Mouse (Mus musculus) megakaryocyte, embryonic 14.5 days (primary cell): ENCODE data around the gene Dst. TPM values are rescaled to one million over a fixed set of nuclear protein-coding genes. Genes with fewer than 3 reads are reported as not detected.

Source experiments
- H3K27me3 ChIP-seq: replicated peaks from 2 replicates; pipeline ENCODE3; 2012; ENCODE audit warnings: inconsistent platforms
- H3K36me3 ChIP-seq: replicated peaks from 2 replicates; pipeline ENCODE3; 2012; ENCODE audit warnings: low read length, inconsistent platforms, mixed read lengths
- H3K4me1 ChIP-seq: 2 replicates; pipeline ENCODE4 v1.6.1; 2012; ENCODE audit warnings: inconsistent platforms
- H3K4me3 ChIP-seq: replicated peaks from 2 replicates; pipeline ENCODE3; 2012; ENCODE audit warnings: moderate library complexity, mild to moderate bottlenecking, inconsistent platforms
- H3K9me3 ChIP-seq: 2 replicates; pipeline ENCODE4 v1.6.1; 2012; ENCODE audit warnings: inconsistent platforms
- FLI1 ChIP-seq: IDR thresholded peaks from 2 replicates; pipeline ENCODE4 v1.6.1; 2012; ENCODE audit warnings: low read length, inconsistent platforms, mixed read lengths
- GATA1 ChIP-seq: IDR thresholded peaks from 3 replicates; pipeline ENCODE4 v1.6.1; 2012; ENCODE audit warnings: mixed read lengths, low read length, inconsistent platforms, borderline replicate concordance
- polyA plus RNA-seq: library from polyadenylated mRNA; stranded (reverse); fragments of >175 nt; gene quantifications from 2 replicates; pipeline ENCODE4 v1.2.3, GENCODE M21; 2012; ENCODE audit warnings: low replicate concordance; ENCODE audit not compliant: insufficient read depth

Dst gene
- polyA plus RNA-seq, 1 experiment, result 4.2 TPM

DNA sequence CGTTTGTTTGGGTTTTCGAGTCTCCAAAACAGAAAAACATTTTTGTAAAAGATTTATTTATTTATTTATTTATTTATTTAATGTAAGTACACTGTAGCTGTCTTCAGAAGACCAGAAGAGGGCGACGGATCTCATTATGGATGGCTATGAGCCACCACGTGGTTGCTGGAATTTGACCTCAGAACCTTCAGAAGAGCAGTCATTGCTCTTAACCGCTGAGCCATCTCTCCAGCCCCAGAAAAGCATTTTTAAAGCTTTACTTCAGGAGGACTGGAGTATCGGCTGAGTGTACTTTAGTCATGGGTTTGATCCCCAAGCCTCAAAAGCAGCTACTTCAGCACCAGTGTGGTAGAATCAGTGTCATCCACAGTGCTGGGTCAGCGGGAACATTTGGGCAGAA lies 266.9 kb downstream of the Dst start:
- TF ChIP-seq GATA1, result no peak
- TF ChIP-seq FLI1, result no peak
- H3K27me3 ChIP-seq, result no peaks in the 10 kb centered on the region
- H3K4me1 ChIP-seq, result no peaks in the 10 kb centered on the region
- peaks cover 22% of the 10 kb centered on the region for H3K9me3 ChIP-seq
- peaks cover 44% of the 10 kb centered on the region for H3K36me3 ChIP-seq
- H3K4me3 ChIP-seq, result no peak overlapping the region

DNA sequence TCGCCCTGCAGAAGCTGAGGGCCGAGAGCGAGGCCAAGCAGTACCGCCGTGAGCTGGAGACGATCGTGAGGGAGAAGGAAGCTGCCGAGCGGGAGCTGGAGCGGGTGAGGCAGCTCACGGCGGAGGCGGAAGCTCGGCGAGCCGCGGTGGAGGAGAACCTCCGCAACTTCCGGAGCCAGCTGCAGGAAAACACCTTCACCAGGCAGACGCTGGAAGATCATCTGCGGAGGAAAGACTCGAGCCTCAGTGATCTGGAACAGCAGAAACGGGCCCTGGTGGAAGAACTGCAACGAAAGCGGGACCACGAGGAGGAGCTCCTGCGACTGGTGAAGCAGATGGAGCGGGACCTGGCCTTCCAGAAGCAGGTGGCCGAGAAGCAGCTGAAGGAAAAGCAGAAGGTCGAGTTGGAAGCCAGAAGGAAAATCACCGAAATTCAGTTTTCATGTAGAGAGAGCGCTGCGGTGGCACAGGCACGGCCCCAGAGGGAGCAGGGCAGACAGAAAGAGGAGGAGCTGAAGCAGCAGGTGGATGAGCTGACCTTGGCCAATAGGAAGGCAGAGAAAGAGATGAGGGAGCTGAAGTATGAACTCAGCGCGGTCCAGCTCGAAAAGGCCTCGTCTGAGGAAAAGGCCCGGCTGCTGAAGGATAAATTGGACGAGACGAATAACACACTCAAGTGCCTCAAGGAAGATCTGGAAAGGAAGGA lies 270.1 kb downstream of the Dst start:
- Histone ChIP-seq H3K4me3 (no peak overlapping the region), H3K36me3 (peaks cover 21% of the 10 kb centered on the region), H3K9me3 (peaks cover 37% of the 10 kb centered on the region), H3K4me1 (no peaks in the 10 kb centered on the region), H3K27me3 (no peaks in the 10 kb centered on the region)
- TF ChIP-seq GATA1 (no peak), FLI1 (no peak)

DNA sequence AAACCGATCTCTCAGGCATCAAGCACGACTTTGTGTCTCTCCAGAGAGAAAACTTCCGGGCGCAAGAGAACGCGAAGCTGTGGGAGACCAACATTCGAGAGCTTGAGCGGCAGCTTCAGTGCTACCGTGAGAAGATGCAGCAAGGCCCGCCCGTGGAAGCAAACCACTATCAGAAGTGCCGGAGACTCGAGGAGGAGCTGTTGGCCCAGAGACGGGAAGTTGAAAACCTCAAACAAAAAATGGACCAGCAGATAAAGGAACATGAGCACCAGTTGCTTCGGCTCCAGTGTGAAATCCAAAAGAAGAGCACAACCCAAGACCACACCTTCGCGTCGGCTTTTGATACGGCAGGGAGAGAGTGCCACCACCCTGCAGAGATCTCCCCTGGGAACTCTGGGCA lies 271.7 kb downstream of the Dst start:
- Histone ChIP-seq H3K27me3 (no peaks in the 10 kb centered on the region), H3K4me1 (no peaks in the 10 kb centered on the region), H3K9me3 (peaks cover 37% of the 10 kb centered on the region), H3K36me3 (peaks cover 17% of the 10 kb centered on the region), H3K4me3 (no peak overlapping the region)
- TF ChIP-seq GATA1 (no peak), FLI1 (no peak)

GRCm38 (mm10) chr1:34182406-34183249 lies 274.6 kb downstream of the Dst start:
- Histone ChIP-seq H3K36me3 (peaks cover 12% of the 10 kb centered on the region), H3K27me3 (no peaks in the 10 kb centered on the region), H3K9me3 (peaks cover 37% of the 10 kb centered on the region), H3K4me1 (no peaks in the 10 kb centered on the region), H3K4me3 (no peak overlapping the region)
- no peak for TF ChIP-seq FLI1
- TF ChIP-seq GATA1, result no peak

DNA sequence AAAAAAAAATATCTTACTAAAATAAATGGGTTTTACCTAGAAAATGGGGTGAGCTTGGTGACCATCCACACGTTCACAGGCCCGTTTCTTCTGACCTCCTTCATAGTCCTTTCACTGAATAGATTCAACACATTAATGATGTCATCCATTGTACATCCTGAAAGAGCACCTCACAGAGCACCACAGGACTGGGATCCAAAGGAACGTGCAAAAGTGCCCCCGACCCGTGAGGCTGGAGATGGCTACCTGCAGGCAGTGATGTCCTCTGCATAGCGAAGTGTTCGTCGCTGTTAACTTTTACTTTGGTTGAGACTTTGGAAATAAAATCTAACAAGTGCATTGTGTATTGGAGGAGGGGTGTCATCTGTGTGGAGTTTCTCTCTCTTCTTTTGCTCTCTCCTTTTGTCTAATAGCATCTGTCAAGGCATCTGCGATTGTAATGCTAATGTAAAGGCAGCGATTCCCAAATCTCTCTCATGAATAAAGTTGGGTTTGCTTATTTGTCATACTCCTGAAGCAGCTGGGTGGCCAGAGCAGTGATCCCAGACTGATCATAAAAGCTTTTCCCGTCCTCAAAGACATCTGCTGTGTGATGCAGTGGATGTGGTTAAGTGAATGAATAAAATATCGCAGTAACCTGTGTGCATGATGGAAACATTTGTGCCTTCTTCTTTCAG lies 275.4 kb downstream of the Dst start:
- Histone ChIP-seq H3K9me3 (peaks cover 30% of the 10 kb centered on the region), H3K4me1 (no peaks in the 10 kb centered on the region), H3K4me3 (no peak overlapping the region), H3K27me3 (no peaks in the 10 kb centered on the region), H3K36me3 (peaks cover 5% of the 10 kb centered on the region)
- TF ChIP-seq FLI1 (no peak), GATA1 (no peak)

GRCm38 (mm10) chr1:34184266-34184665 lies 276.2 kb downstream of the Dst start:
- Histone ChIP-seq H3K9me3 (peaks cover 22% of the 10 kb centered on the region), H3K4me1 (no peaks in the 10 kb centered on the region), H3K4me3 (no peak overlapping the region), H3K27me3 (no peaks in the 10 kb centered on the region), H3K36me3 (peaks cover 2% of the 10 kb centered on the region)
- no peak for TF ChIP-seq GATA1
- TF ChIP-seq FLI1, result no peak

DNA sequence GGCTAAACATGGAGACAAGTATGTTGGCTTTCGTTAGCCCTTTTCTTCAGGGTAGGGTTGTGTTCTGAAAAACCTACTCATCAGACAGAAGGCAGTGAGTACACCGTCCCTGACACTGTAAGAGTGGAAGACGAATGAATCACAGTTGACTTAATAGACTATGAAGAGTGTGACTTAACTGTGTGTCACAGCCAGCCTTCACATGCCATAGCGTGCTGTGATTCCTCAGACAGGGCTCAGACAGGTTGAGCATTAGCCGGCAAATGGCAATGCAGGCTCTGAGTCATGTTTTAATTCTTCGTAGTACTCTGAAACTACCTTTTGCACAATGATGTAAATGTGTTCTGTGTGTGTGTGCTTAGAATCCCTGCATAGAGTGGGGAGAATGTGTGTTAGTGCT lies 278.0 kb downstream of the Dst start:
- no peak overlapping the region for H3K4me3 ChIP-seq
- TF ChIP-seq FLI1 (no peak), GATA1 (no peak)
- H3K27me3 ChIP-seq, result no peaks in the 10 kb centered on the region
- peaks cover 11% of the 10 kb centered on the region for H3K9me3 ChIP-seq
- no peaks in the 10 kb centered on the region for H3K36me3 ChIP-seq
- H3K4me1 ChIP-seq, result no peaks in the 10 kb centered on the region

- no peak overlapping the region for H3K4me3 ChIP-seq
- no peaks in the 10 kb centered on the region for H3K4me1 ChIP-seq
- TF ChIP-seq FLI1, result no peak
- no peak for TF ChIP-seq GATA1
- no peaks in the 10 kb centered on the region for H3K36me3 ChIP-seq
- no peaks in the 10 kb centered on the region; the same call in 1 of the 2 replicates for H3K9me3 ChIP-seq
- H3K27me3 ChIP-seq, result no peaks in the 10 kb centered on the region
These were observed 279.5 kb downstream of the Dst start for GRCm38 (mm10) chr1:34187501-34187900.

- TF ChIP-seq GATA1 (no peak), FLI1 (no peak)
These were observed 280.8 kb downstream of the Dst start for GRCm38 (mm10) chr1:34188721-34189236.

DNA sequence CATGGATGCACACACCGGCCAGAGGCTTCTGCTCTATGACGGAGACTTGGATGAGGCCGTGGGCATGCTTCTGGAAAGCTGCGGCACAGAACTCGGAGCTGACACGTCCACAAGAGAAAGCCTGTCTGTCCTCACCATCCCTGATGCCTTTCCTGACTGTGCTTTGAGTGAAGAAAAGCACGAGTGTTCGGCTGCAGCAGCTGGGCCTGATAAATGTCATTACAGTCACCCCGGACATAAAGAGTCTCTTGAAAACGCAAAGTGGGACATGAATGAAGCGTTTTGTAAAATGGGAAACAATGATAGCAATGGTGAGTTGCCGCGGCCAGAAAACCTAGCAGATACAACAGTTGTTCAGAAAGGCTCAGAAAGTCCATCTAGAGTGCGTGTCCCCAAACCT lies 281.3 kb downstream of the Dst start:
- H3K4me3 ChIP-seq, result no peak overlapping the region
- H3K4me1 ChIP-seq, result no peaks in the 10 kb centered on the region
- H3K27me3 ChIP-seq, result no peaks in the 10 kb centered on the region
- no peak for TF ChIP-seq FLI1
- TF ChIP-seq GATA1, result no peak
- H3K36me3 ChIP-seq, result no peaks in the 10 kb centered on the region
- no peaks in the 10 kb centered on the region for H3K9me3 ChIP-seq

More at GRCm38 (mm10) chr1:34188721-34189236, 280.8 kb downstream of the Dst start:
- Histone ChIP-seq H3K27me3 (no peaks in the 10 kb centered on the region), H3K4me3 (no peak overlapping the region), H3K9me3 (no peaks in the 10 kb centered on the region), H3K4me1 (no peaks in the 10 kb centered on the region), H3K36me3 (no peaks in the 10 kb centered on the region)
